Comparison of ENCODE assay signal across 14 mouse cellular contexts in genomic region chr9:58545428-58545827, GRCm38 (mm10). TPM values are rescaled to one million over a fixed set of nuclear protein-coding genes. Genes with fewer than 3 reads are reported as not detected.
DNase-seq lines count a peak whose midpoint lies in the region; ATAC-seq and TF ChIP-seq lines count a peak whose summit lies in the region.
"Had no signal": no experiment of that assay in that cellular context is flagged by ENCODE, and none has a peak within 500 bp of the region (broad histone marks: within the 10 kb centered on the region; RNA-seq: fewer than 3 reads in every experiment).

No protein-coding gene starts in this region.

- no peak for TF ChIP-seq POLR2A in cortical plate, adult 2 months (IDR thresholded peaks at IDR 0.05; ENCODE audit: extremely low read depth, insufficient read depth, low read length)

- WGBS in forebrain, embryonic 12.5 days: 76% methylated on average over 6 of the region's 6 CpGs
- WGBS in forebrain, embryonic 13.5 days: 68% methylated on average over 6 of the region's 6 CpGs
- 49% methylated on average over 6 of the region's 6 CpGs for whole genome bisulfite sequencing in heart, embryonic 14.5 days
- 77% methylated on average over 6 of the region's 6 CpGs for WGBS in midbrain, embryonic 11.5 days
- WGBS in midbrain, embryonic 10.5 days: 78% methylated on average over 6 of the region's 6 CpGs

- H3K9ac ChIP-seq in forebrain, embryonic 12.5 days: no peak overlapping the region
- no peak overlapping the region for H3K9ac ChIP-seq in forebrain, embryonic 13.5 days
- H3K9ac ChIP-seq in heart, embryonic 14.5 days (ENCODE audit: low read length): peak overlapping the region; percentile 57; the same call in 1 of the 2 replicates
- no peak overlapping the region for H3K9ac ChIP-seq in midbrain, embryonic 11.5 days (ENCODE audit: low read length)
- H3K9ac ChIP-seq: midbrain, embryonic 13.5 days had no signal

- H3K4me1 ChIP-seq in forebrain, embryonic 12.5 days: peaks cover 13% of the 10 kb centered on the region
- H3K4me1 ChIP-seq in forebrain, embryonic 13.5 days: peaks cover 40% of the 10 kb centered on the region
- H3K4me1 ChIP-seq in heart, embryonic 14.5 days (ENCODE audit: control insufficient read depth in 2 of 2, insufficient read depth in 2 of 2, low read length in 2 of 2): peaks cover 8 to 26% of the 10 kb centered on the region in 2 experiments
- H3K4me1 ChIP-seq in midbrain, embryonic 11.5 days (ENCODE audit: control insufficient read depth, insufficient read depth, low read length): no peaks in the 10 kb centered on the region
- H3K4me1 ChIP-seq in midbrain, embryonic 10.5 days: peaks cover 25% of the 10 kb centered on the region
- peaks cover 7% of the 10 kb centered on the region; the same call in 1 of the 2 replicates for H3K4me1 ChIP-seq in cortical plate, adult 2 months (ENCODE audit: control insufficient read depth, insufficient read depth, low read length)

- H3K27me3 ChIP-seq in forebrain, embryonic 12.5 days: no peaks in the 10 kb centered on the region
- H3K27me3 ChIP-seq in forebrain, embryonic 13.5 days: no peaks in the 10 kb centered on the region
- no peaks in the 10 kb centered on the region for H3K27me3 ChIP-seq in heart, embryonic 14.5 days (ENCODE audit: control insufficient read depth, insufficient read depth, low read length)
- H3K27me3 ChIP-seq in midbrain, embryonic 11.5 days (ENCODE audit: control insufficient read depth, insufficient read depth, low read length): no peaks in the 10 kb centered on the region
- H3K27me3 ChIP-seq in midbrain, embryonic 10.5 days (ENCODE audit: low read depth, poor library complexity, severe bottlenecking): no peaks in the 10 kb centered on the region
- H3K27me3 ChIP-seq: midbrain, embryonic 13.5 days had no signal

- H3K27ac ChIP-seq in forebrain, embryonic 12.5 days: 0 out of 2 replicates have a peak overlapping the region, but pooled peaks have one; percentile 0
- no peak overlapping the region for H3K27ac ChIP-seq in forebrain, embryonic 13.5 days
- H3K27ac ChIP-seq in heart, embryonic 14.5 days (replicated peaks in 1 of 2; ENCODE audit: control insufficient read depth in 1 of 2, insufficient read depth in 1 of 2, low read depth in 2 of 2, low read length in 2 of 2): no peak overlapping the region
- no peak overlapping the region for H3K27ac ChIP-seq in midbrain, embryonic 11.5 days (ENCODE audit: low read depth, low read length)
- H3K27ac ChIP-seq in midbrain, embryonic 10.5 days (replicated peaks): no peak overlapping the region
- peak overlapping the region; percentile 3; the same call in 1 of the 2 replicates for H3K27ac ChIP-seq in cortical plate, adult 2 months (ENCODE audit: insufficient read depth, low read length)
- H3K27ac ChIP-seq: midbrain, embryonic 13.5 days had no signal

- no peak for DNase-seq in heart, adult 8-10 months (ENCODE audit: low spot score)
- DNase-seq in midbrain, embryonic 11.5 days (ENCODE audit: low spot score, missing footprints): peak; percentile 31
- DNase-seq in midbrain, embryonic 10.5 days (ENCODE audit: low spot score): no peak
- DNase-seq in lung, postnatal 14 days: no peak
- DNase-seq: B cell, adult 2 months; left cerebral cortex, postnatal 4 days; thymus, postnatal 25 days had no signal

- H3K4me2 ChIP-seq in forebrain, embryonic 12.5 days: no peak overlapping the region
- no peak overlapping the region; the same call in 1 of the 2 replicates for H3K4me2 ChIP-seq in forebrain, embryonic 13.5 days
- H3K4me2 ChIP-seq in heart, embryonic 14.5 days (ENCODE audit: low read length): peak overlapping the region; percentile 59
- no peak overlapping the region for H3K4me2 ChIP-seq in midbrain, embryonic 11.5 days
- H3K4me2 ChIP-seq: midbrain, embryonic 13.5 days had no signal

- no peak for ATAC-seq in forebrain, embryonic 12.5 days (ENCODE audit: low FRiP score)
- no peak for ATAC-seq in forebrain, embryonic 13.5 days
- no peak for ATAC-seq in heart, embryonic 14.5 days (ENCODE audit: insufficient number of reproducible peaks, insufficient read depth, low FRiP score, low read depth)
- ATAC-seq in midbrain, embryonic 11.5 days (ENCODE audit: low FRiP score): no peak
- ATAC-seq: midbrain, embryonic 13.5 days had no signal

- TF ChIP-seq CTCF in cortical plate, adult 2 months (IDR thresholded peaks at IDR 0.05; ENCODE audit: extremely low read depth, insufficient read depth, low read length): no peak

- no peak overlapping the region for H3K4me3 ChIP-seq in forebrain, embryonic 12.5 days (replicated peaks)
- no peak overlapping the region for H3K4me3 ChIP-seq in forebrain, embryonic 13.5 days
- no peak overlapping the region; a peak in 1 of 4 replicates for H3K4me3 ChIP-seq in heart, embryonic 14.5 days (ENCODE audit: control insufficient read depth in 1 of 2, insufficient read depth in 1 of 2, low read depth in 1 of 2, low read length in 2 of 2)
- H3K4me3 ChIP-seq in midbrain, embryonic 11.5 days (ENCODE audit: low read depth, low read length): no peak overlapping the region
- no peak overlapping the region for H3K4me3 ChIP-seq in midbrain, embryonic 10.5 days
- H3K4me3 ChIP-seq in cortical plate, adult 2 months (ENCODE audit: insufficient read depth, low read length): no peak overlapping the region
- H3K4me3 ChIP-seq: midbrain, embryonic 13.5 days had no signal

- H3K9me3 ChIP-seq in forebrain, embryonic 12.5 days: no peaks in the 10 kb centered on the region
- H3K9me3 ChIP-seq in forebrain, embryonic 13.5 days (replicated peaks): no peaks in the 10 kb centered on the region
- no peaks in the 10 kb centered on the region for H3K9me3 ChIP-seq in heart, embryonic 14.5 days (ENCODE audit: control insufficient read depth, low read length)
- H3K9me3 ChIP-seq in midbrain, embryonic 11.5 days (ENCODE audit: control insufficient read depth, low read length): no peaks in the 10 kb centered on the region
- no peaks in the 10 kb centered on the region for H3K9me3 ChIP-seq in midbrain, embryonic 10.5 days (replicated peaks)
- H3K9me3 ChIP-seq: midbrain, embryonic 13.5 days had no signal

- no peaks in the 10 kb centered on the region for H3K36me3 ChIP-seq in forebrain, embryonic 12.5 days (replicated peaks)
- H3K36me3 ChIP-seq in forebrain, embryonic 13.5 days (ENCODE audit: poor library complexity, severe bottlenecking): 0 out of 2 replicates have a peak, but pooled peaks cover 2% of the 10 kb centered on the region
- 0 out of 2 replicates have a peak, but pooled peaks cover 8% of the 10 kb centered on the region for H3K36me3 ChIP-seq in heart, embryonic 14.5 days (ENCODE audit: control insufficient read depth, insufficient read depth, low read length)
- H3K36me3 ChIP-seq in midbrain, embryonic 11.5 days (ENCODE audit: control insufficient read depth, insufficient read depth, low read length): no peaks in the 10 kb centered on the region
- peaks cover 1% of the 10 kb centered on the region; the same call in 1 of the 2 replicates for H3K36me3 ChIP-seq in midbrain, embryonic 10.5 days

RNA-seq across cellular contexts. Expression of gene Cd276, which starts 9.8 kb away (rescaled TPM):
- polyA plus RNA-seq in forebrain, embryonic 12.5 days (2016; fragmentation: Nextera tagmentation; extraction: Ambion mirVana): 32.2 and 35.9 TPM in 2 replicates
- 23.0 and 28.3 TPM in 2 replicates for polyA plus RNA-seq in forebrain, embryonic 13.5 days (2015; fragmentation: Nextera tagmentation; extraction: Ambion mirVana)
- 30.9 and 31.0 TPM in 2 replicates for polyA plus RNA-seq in heart, embryonic 14.5 days (2014; fragmentation: Nextera tagmentation; extraction: Ambion mirVana)
- total RNA-seq in heart, adult 8-10 months (2022): 10 to 100 TPM in 1 of 4 experiments, 1 to 10 TPM in 3; 7.0 to 11.4 (median 8.2) TPM
- 22.5 and 23.8 TPM in 2 replicates for polyA plus RNA-seq in midbrain, embryonic 11.5 days (2014; fragmentation: Nextera tagmentation; extraction: Ambion mirVana)
- polyA plus RNA-seq in midbrain, embryonic 10.5 days (2016; fragmentation: Nextera tagmentation; extraction: Ambion mirVana): 24.5 and 26.0 TPM in 2 replicates
- polyA plus RNA-seq in cortical plate, adult 2 months (2012; rRNA removed): 9.0 and 9.2 TPM in 2 replicates

RNA-seq across cellular contexts. Expression of gene Nptn, which starts 36.6 kb away (rescaled TPM):
- polyA plus RNA-seq in forebrain, embryonic 12.5 days (2016; fragmentation: Nextera tagmentation; extraction: Ambion mirVana): 69.6 and 71.6 TPM in 2 replicates
- 79.8 and 98.9 TPM in 2 replicates for polyA plus RNA-seq in forebrain, embryonic 13.5 days (2015; fragmentation: Nextera tagmentation; extraction: Ambion mirVana)
- 133 and 136 TPM in 2 replicates for polyA plus RNA-seq in heart, embryonic 14.5 days (2014; fragmentation: Nextera tagmentation; extraction: Ambion mirVana)
- 100 to 1,000 TPM; 124 to 138 (median 128) TPM for total RNA-seq in heart, adult 8-10 months (2022)
- polyA plus RNA-seq in midbrain, embryonic 11.5 days (2014; fragmentation: Nextera tagmentation; extraction: Ambion mirVana): 60.7 and 66.1 TPM in 2 replicates
- 52.5 and 55.2 TPM in 2 replicates for polyA plus RNA-seq in midbrain, embryonic 10.5 days (2016; fragmentation: Nextera tagmentation; extraction: Ambion mirVana)
- polyA plus RNA-seq in cortical plate, adult 2 months (2012; rRNA removed): 1,071 and 1,109 TPM in 2 replicates

RNA-seq across cellular contexts. Expression of gene Insyn1, which starts 57.0 kb away (rescaled TPM):
- polyA plus RNA-seq in forebrain, embryonic 12.5 days (2016; fragmentation: Nextera tagmentation; extraction: Ambion mirVana): 4.0 and 4.7 TPM in 2 replicates
- 2.8 and 3.5 TPM in 2 replicates for polyA plus RNA-seq in forebrain, embryonic 13.5 days (2015; fragmentation: Nextera tagmentation; extraction: Ambion mirVana)
- 1.1 and 1.8 TPM in 2 replicates for polyA plus RNA-seq in heart, embryonic 14.5 days (2014; fragmentation: Nextera tagmentation; extraction: Ambion mirVana)
- 10 to 100 TPM; 22.5 to 33.7 (median 30.9) TPM for total RNA-seq in heart, adult 8-10 months (2022)
- 1.4 and 1.8 TPM in 2 replicates for polyA plus RNA-seq in midbrain, embryonic 11.5 days (2014; fragmentation: Nextera tagmentation; extraction: Ambion mirVana)
- polyA plus RNA-seq in midbrain, embryonic 10.5 days (2016; fragmentation: Nextera tagmentation; extraction: Ambion mirVana): 0.54 and 1.1 TPM in 2 replicates
- polyA plus RNA-seq in cortical plate, adult 2 months (2012; rRNA removed): 130 and 143 TPM in 2 replicates
- total RNA-seq: hematopoietic stem cell, adult 5-6 weeks had no signal
- polyA plus RNA-seq: liver, adult 2 months had no signal

Comparison
In these comparisons a context has a peak if more than half of its experiments do, and no peak if none do; other contexts are left out.
1. H3K27ac ChIP-seq: peak in forebrain, embryonic 12.5 days (single experiment) and cortical plate, adult 2 months (single experiment); none in forebrain, embryonic 13.5 days (single experiment), heart, embryonic 14.5 days (0 of 2), midbrain, embryonic 11.5 days (single experiment) and midbrain, embryonic 10.5 days (single experiment).
2. RNA of gene Insyn1, which starts 57.0 kb away (polyA plus RNA-seq): 130 to 143 TPM in cortical plate, adult 2 months; 4.0 to 4.7 TPM in forebrain, embryonic 12.5 days, 2.8 to 3.5 TPM in forebrain, embryonic 13.5 days, 1.4 to 1.8 TPM in midbrain, embryonic 11.5 days, 1.1 to 1.8 TPM in heart, embryonic 14.5 days and 0.54 to 1.1 TPM in midbrain, embryonic 10.5 days; every median in the first group is over 10 times any median in the second.